Mouse (Mus musculus) c-Kit-positive CD71-negative TER-119-negative erythroid progenitor cells, embryonic 14.5 days (primary cell): ENCODE data around the gene Pax3.

Source experiments
- DNase-seq: peaks from one replicate; pipeline ENCODE4 v3.0.0-alpha.2; 2013; ENCODE audit warnings: low read depth

Gene Pax3

DNA sequence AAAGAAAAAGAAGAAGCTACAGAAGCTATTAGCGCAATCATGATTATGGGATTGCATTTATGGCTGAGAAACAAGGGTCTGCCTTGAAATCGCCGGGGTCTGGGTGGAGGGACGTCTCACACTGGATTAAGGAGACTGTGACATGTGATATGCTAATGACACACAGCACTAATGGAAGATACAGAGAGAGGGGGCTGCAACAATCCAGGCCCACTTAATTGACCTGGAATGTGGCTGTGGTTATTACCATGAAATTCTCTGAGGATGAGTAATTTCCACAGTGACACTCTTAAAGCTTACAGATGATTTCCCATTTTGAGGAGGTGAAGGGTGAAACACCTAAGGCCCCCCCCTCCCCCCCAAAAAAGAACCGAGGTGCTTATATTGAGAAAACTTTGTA, 136.1 kb downstream of the Pax3 start:
- no peak for DNase-seq

DNA sequence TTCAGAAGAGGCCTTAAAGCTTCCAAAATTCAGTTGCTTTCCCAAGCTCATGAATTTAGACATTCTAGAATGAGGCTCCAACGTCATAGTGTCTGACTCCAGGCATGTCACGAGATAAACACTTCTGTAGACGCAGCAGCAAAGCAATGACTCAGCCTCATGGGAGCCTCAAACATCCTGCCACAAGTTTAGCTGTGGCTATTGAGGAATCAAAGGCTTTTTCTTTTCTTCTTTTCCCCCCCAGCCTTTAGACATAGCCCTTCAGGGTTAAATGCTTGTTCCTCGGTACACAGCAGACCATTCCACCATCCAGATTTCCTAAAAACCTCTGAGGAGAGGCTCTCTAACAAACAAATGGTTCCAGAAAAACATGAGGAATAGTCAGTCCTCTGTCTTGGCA, 139.0 kb downstream of the Pax3 start:
- no peak for DNase-seq

- no peak for DNase-seq
Measured at GRCm38 (mm10) chr1:78053677-78054076, 143.3 kb downstream of the Pax3 start.
